Mouse (Mus musculus) midbrain, embryonic 13.5 days (tissue): ENCODE measurements around the gene Pgbd5. TPM values are rescaled to one million over a fixed set of nuclear protein-coding genes. Genes with fewer than 3 reads are reported as not detected.
A peak's percentile ranks its signal among the peaks of the same experiment; 100 is the strongest.

Experiments
- ATAC-seq: fragments of 200-750 bp; cut with Nextera tagmentation; 2 replicates; pipeline ENCODE4 v1.8.0; 2017; ENCODE audit warnings: mild to moderate bottlenecking, moderate TSS enrichment, moderate library complexity
- H3K27ac ChIP-seq: fragments of 300-500 bp; sonication (generic); 2 replicates; pipeline ENCODE4 v1.5.1; 2015; ENCODE audit warnings: inconsistent platforms, mild to moderate bottlenecking, moderate library complexity
- H3K27me3 ChIP-seq: fragments of 300-500 bp; sonication (generic); 2 replicates; pipeline ENCODE4 v1.6.1; 2015; ENCODE audit warnings: mild to moderate bottlenecking, inconsistent platforms
- H3K36me3 ChIP-seq: fragments of 300-500 bp; sonication (generic); 2 replicates; pipeline ENCODE4 v1.6.1; 2015; ENCODE audit warnings: mild to moderate bottlenecking, inconsistent platforms
- H3K4me1 ChIP-seq: fragments of 300-500 bp; sonication (generic); replicated peaks from 2 replicates; pipeline ENCODE4 v1.6.1; 2015; ENCODE audit warnings: inconsistent platforms
- H3K4me2 ChIP-seq: fragments of 300-500 bp; sonication (generic); replicated peaks from 2 replicates; pipeline ENCODE4 v1.6.1; 2015; ENCODE audit warnings: moderate library complexity, mild to moderate bottlenecking, inconsistent platforms
- H3K4me3 ChIP-seq: fragments of 300-500 bp; sonication (generic); replicated peaks from 2 replicates; pipeline ENCODE4 v1.5.1; 2015; ENCODE audit warnings: mild to moderate bottlenecking, inconsistent platforms
- H3K9ac ChIP-seq: fragments of 300-500 bp; sonication (generic); replicated peaks from 2 replicates; pipeline ENCODE4 v1.6.1; 2015; ENCODE audit warnings: mild to moderate bottlenecking, inconsistent platforms
- H3K9me3 ChIP-seq: fragments of 300-500 bp; sonication (generic); 2 replicates; pipeline ENCODE4 v1.6.1; 2016; ENCODE audit warnings: mild to moderate bottlenecking, inconsistent platforms
- WGBS: fragments of 180-500 bp; shearing (Covaris S2); methylation state at CpG from one replicate; pipeline ENCODE4 v1.1.7; 2015; 5-methylcytosine and 5-hydroxymethylcytosine counted together
- polyA plus RNA-seq: library from polyadenylated mRNA; unstranded; fragments of >200 nt; fragmentation: Nextera tagmentation; extraction: Ambion mirVana; gene quantifications from 2 replicates; pipeline ENCODE4 v1.2.1, GENCODE M21; 2015

The Pgbd5 gene
- polyA plus RNA-seq, 1 experiment from 2014 or later: 7.6 TPM

- Histone ChIP-seq H3K27me3 (no peaks in the 10 kb centered on the region), H3K36me3 (no peaks in the 10 kb centered on the region), H3K9ac (no peak overlapping the region), H3K4me3 (no peak overlapping the region), H3K4me1 (peaks cover 9% of the 10 kb centered on the region; the same call in 1 of the 2 replicates), H3K27ac (no peak overlapping the region), H3K9me3 (no peaks in the 10 kb centered on the region), H3K4me2 (no peak overlapping the region)
- no peak for ATAC-seq
- 80% methylated on average over 11 of the region's 11 CpGs for WGBS
Observed at GRCm38 (mm10) chr8:124399403-124399861, 40.0 kb downstream of the Pgbd5 start.

GRCm38 (mm10) chr8:124398843-124399402, 40.5 kb downstream of the Pgbd5 start:
- Histone ChIP-seq H3K9ac (no peak overlapping the region), H3K4me1 (peaks cover 4% of the 10 kb centered on the region; the same call in 1 of the 2 replicates), H3K27me3 (no peaks in the 10 kb centered on the region), H3K4me2 (no peak overlapping the region), H3K9me3 (no peaks in the 10 kb centered on the region), H3K36me3 (no peaks in the 10 kb centered on the region), H3K4me3 (no peak overlapping the region), H3K27ac (no peak overlapping the region)
- ATAC-seq: peak; percentile 27; the same call in 1 of the 2 replicates
- 39% methylated on average over 12 of the region's 12 CpGs for WGBS

GRCm38 (mm10) chr8:124397321-124398065, 42.0 kb downstream of the Pgbd5 start:
- no peak overlapping the region for H3K27ac ChIP-seq
- WGBS: 91% methylated on average over 11 of the region's 11 CpGs
- H3K27me3 ChIP-seq: no peaks in the 10 kb centered on the region
- H3K9ac ChIP-seq: no peak overlapping the region
- H3K4me1 ChIP-seq: no peaks in the 10 kb centered on the region
- no peaks in the 10 kb centered on the region for H3K9me3 ChIP-seq
- H3K4me3 ChIP-seq: no peak overlapping the region
- no peaks in the 10 kb centered on the region for H3K36me3 ChIP-seq
- no peak overlapping the region for H3K4me2 ChIP-seq
- ATAC-seq: no peak

GRCm38 (mm10) chr8:124396531-124396930, 42.9 kb downstream of the Pgbd5 start:
- Histone ChIP-seq H3K4me1 (no peaks in the 10 kb centered on the region), H3K9ac (no peak overlapping the region), H3K36me3 (no peaks in the 10 kb centered on the region), H3K4me2 (no peak overlapping the region), H3K4me3 (no peak overlapping the region), H3K27ac (no peak overlapping the region), H3K27me3 (no peaks in the 10 kb centered on the region), H3K9me3 (no peaks in the 10 kb centered on the region)
- ATAC-seq: no peak
- WGBS: 83% methylated on average over 2 of the region's 2 CpGs

GRCm38 (mm10) chr8:124395392-124395791, 44.1 kb downstream of the Pgbd5 start:
- no peaks in the 10 kb centered on the region for H3K4me1 ChIP-seq
- H3K27me3 ChIP-seq: no peaks in the 10 kb centered on the region
- no peaks in the 10 kb centered on the region for H3K9me3 ChIP-seq
- no peak overlapping the region for H3K27ac ChIP-seq
- 86% methylated on average over 7 of the region's 7 CpGs for WGBS
- H3K9ac ChIP-seq: no peak overlapping the region
- no peak overlapping the region for H3K4me3 ChIP-seq
- ATAC-seq: no peak
- H3K36me3 ChIP-seq: no peaks in the 10 kb centered on the region
- no peak overlapping the region for H3K4me2 ChIP-seq

- WGBS: 88% methylated on average over 7 of the region's 7 CpGs
- no peaks in the 10 kb centered on the region for H3K4me1 ChIP-seq
- H3K9me3 ChIP-seq: no peaks in the 10 kb centered on the region
- ATAC-seq: no peak
- H3K4me3 ChIP-seq: no peak overlapping the region
- H3K36me3 ChIP-seq: no peaks in the 10 kb centered on the region
- no peak overlapping the region for H3K9ac ChIP-seq
- no peak overlapping the region for H3K4me2 ChIP-seq
- no peak overlapping the region for H3K27ac ChIP-seq
- no peaks in the 10 kb centered on the region for H3K27me3 ChIP-seq
Observed at GRCm38 (mm10) chr8:124394951-124395350, 44.5 kb downstream of the Pgbd5 start.

- H3K4me2 ChIP-seq: no peak overlapping the region
- WGBS: 84% methylated on average over 4 of the region's 4 CpGs
Observed at GRCm38 (mm10) chr8:124393927-124394326, 45.5 kb downstream of the Pgbd5 start.

GRCm38 (mm10) chr8:124393013-124393412, 46.4 kb downstream of the Pgbd5 start:
- Histone ChIP-seq H3K36me3 (0 out of 2 replicates have a peak, but pooled peaks cover 4% of the 10 kb centered on the region), H3K4me3 (no peak overlapping the region), H3K4me1 (no peaks in the 10 kb centered on the region), H3K9me3 (no peaks in the 10 kb centered on the region), H3K9ac (no peak overlapping the region), H3K27me3 (no peaks in the 10 kb centered on the region), H3K4me2 (no peak overlapping the region), H3K27ac (no peak overlapping the region)
- 78% methylated on average over 5 of the region's 5 CpGs for WGBS
- ATAC-seq: no peak

More at GRCm38 (mm10) chr8:124393927-124394326, 45.5 kb downstream of the Pgbd5 start:
- Histone ChIP-seq H3K9ac (no peak overlapping the region), H3K27ac (no peak overlapping the region), H3K9me3 (no peaks in the 10 kb centered on the region), H3K27me3 (no peaks in the 10 kb centered on the region), H3K4me3 (no peak overlapping the region), H3K4me1 (no peaks in the 10 kb centered on the region), H3K36me3 (0 out of 2 replicates have a peak, but pooled peaks cover 4% of the 10 kb centered on the region)
- ATAC-seq: no peak

GRCm38 (mm10) chr8:124392271-124393012, 47.0 kb downstream of the Pgbd5 start:
- H3K36me3 ChIP-seq: 0 out of 2 replicates have a peak, but pooled peaks cover 4% of the 10 kb centered on the region
- H3K27me3 ChIP-seq: no peaks in the 10 kb centered on the region
- no peak overlapping the region for H3K4me3 ChIP-seq
- H3K9me3 ChIP-seq: no peaks in the 10 kb centered on the region
- no peak overlapping the region for H3K9ac ChIP-seq
- H3K27ac ChIP-seq: no peak overlapping the region
- H3K4me1 ChIP-seq: no peaks in the 10 kb centered on the region
- WGBS: 61% methylated on average over 10 of the region's 10 CpGs
- ATAC-seq: no peak
- no peak overlapping the region for H3K4me2 ChIP-seq

GRCm38 (mm10) chr8:124391191-124391590, 48.3 kb downstream of the Pgbd5 start:
- no peak overlapping the region for H3K9ac ChIP-seq
- 90% methylated on average over 7 of the region's 7 CpGs for WGBS
- 0 out of 2 replicates have a peak, but pooled peaks cover 6% of the 10 kb centered on the region for H3K4me1 ChIP-seq
- ATAC-seq: no peak
- no peak overlapping the region for H3K27ac ChIP-seq
- H3K27me3 ChIP-seq: no peaks in the 10 kb centered on the region
- H3K4me3 ChIP-seq: no peak overlapping the region
- H3K4me2 ChIP-seq: no peak overlapping the region
- H3K36me3 ChIP-seq: 0 out of 2 replicates have a peak, but pooled peaks cover 4% of the 10 kb centered on the region
- H3K9me3 ChIP-seq: no peaks in the 10 kb centered on the region

- H3K4me3 ChIP-seq: no peak overlapping the region
- H3K27ac ChIP-seq: no peak overlapping the region
- no peak overlapping the region for H3K9ac ChIP-seq
- 87% methylated on average over 11 of the region's 11 CpGs for WGBS
- 0 out of 2 replicates have a peak, but pooled peaks cover 6% of the 10 kb centered on the region for H3K4me1 ChIP-seq
- 0 out of 2 replicates have a peak, but pooled peaks cover 4% of the 10 kb centered on the region for H3K36me3 ChIP-seq
- no peaks in the 10 kb centered on the region for H3K9me3 ChIP-seq
- no peak for ATAC-seq
- H3K27me3 ChIP-seq: no peaks in the 10 kb centered on the region
- H3K4me2 ChIP-seq: no peak overlapping the region
Observed at GRCm38 (mm10) chr8:124389495-124389894, 50.0 kb downstream of the Pgbd5 start.
